22 mouse cellular contexts compared by ENCODE assay signal in the genomic region with DNA sequence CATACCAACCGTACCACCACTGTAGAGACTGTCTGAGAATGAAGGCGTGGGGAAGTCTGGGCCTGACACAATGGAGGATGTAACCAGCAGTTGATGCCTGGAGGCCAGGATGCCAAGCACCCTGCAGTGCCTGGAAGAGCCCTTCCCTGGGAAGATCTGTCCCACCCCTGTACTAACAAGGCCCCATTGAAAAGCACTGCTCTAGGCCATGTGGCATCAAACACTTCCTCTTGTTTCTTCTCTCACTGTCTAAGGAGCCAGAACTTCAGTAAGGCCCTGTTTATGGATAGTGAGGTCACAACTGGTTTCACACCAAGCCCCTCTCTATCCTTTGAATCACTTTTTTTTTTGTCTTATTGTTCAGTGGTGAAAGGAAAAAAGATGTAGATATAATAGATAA. TPM values are rescaled to one million over a fixed set of nuclear protein-coding genes. Genes with fewer than 3 reads are reported as not detected.
A peak's percentile ranks its signal among the peaks of the same experiment; 100 is the strongest.
DNase-seq lines count a peak whose midpoint lies in the region; ATAC-seq and TF ChIP-seq lines count a peak whose summit lies in the region.
"Had no signal": no experiment of that assay in that cellular context is flagged by ENCODE, and none has a peak within 500 bp of the region (broad histone marks: within the 10 kb centered on the region; RNA-seq: fewer than 3 reads in every experiment).

No protein-coding gene starts in this region.

- H3K27me3 ChIP-seq in hindbrain, embryonic 10.5 days (ENCODE audit: insufficient read depth, poor library complexity, severe bottlenecking): no peaks in the 10 kb centered on the region; the same call in 1 of the 2 replicates
- no peaks in the 10 kb centered on the region for H3K27me3 ChIP-seq in hindbrain, postnatal 0 days (ENCODE audit: insufficient read depth, low read length)
- H3K27me3 ChIP-seq in lung, embryonic 15.5 days: no peaks in the 10 kb centered on the region
- H3K27me3 ChIP-seq: forebrain, embryonic 13.5 days; heart, embryonic 13.5 days; hindbrain, embryonic 13.5 days had no signal

- peak overlapping the region; percentile 46; the same call in 1 of the 2 replicates for H3K27ac ChIP-seq in hindbrain, embryonic 10.5 days
- no peak overlapping the region for H3K27ac ChIP-seq in hindbrain, postnatal 0 days
- no peak overlapping the region for H3K27ac ChIP-seq in lung, embryonic 15.5 days
- H3K27ac ChIP-seq in layer of hippocampus, adult 2 months: no peak overlapping the region
- H3K27ac ChIP-seq: forebrain, embryonic 10.5 days; forebrain, embryonic 13.5 days; heart, embryonic 13.5 days; hindbrain, embryonic 13.5 days had no signal

- no peak for TF ChIP-seq CTCF in hindbrain, postnatal 0 days (IDR thresholded peaks at IDR 0.05; ENCODE audit: low read depth)
- no peak for TF ChIP-seq CTCF in layer of hippocampus, adult 2 months (conservative IDR thresholded peaks at IDR 0.05)

- H3K4me2 ChIP-seq in hindbrain, postnatal 0 days (ENCODE audit: low read depth, low read length): no peak overlapping the region
- H3K4me2 ChIP-seq in lung, embryonic 15.5 days: no peak overlapping the region
- H3K4me2 ChIP-seq: forebrain, embryonic 13.5 days; heart, embryonic 13.5 days; hindbrain, embryonic 13.5 days had no signal

- no peak overlapping the region for H3K4me3 ChIP-seq in hindbrain, embryonic 10.5 days
- H3K4me3 ChIP-seq in hindbrain, postnatal 0 days (ENCODE audit: low read length): no peak overlapping the region
- no peak overlapping the region for H3K4me3 ChIP-seq in lung, embryonic 15.5 days
- no peak overlapping the region for H3K4me3 ChIP-seq in layer of hippocampus, adult 2 months
- H3K4me3 ChIP-seq: forebrain, embryonic 10.5 days; forebrain, embryonic 13.5 days; heart, embryonic 13.5 days; hindbrain, embryonic 13.5 days had no signal

- H3K36me3 ChIP-seq in hindbrain, embryonic 10.5 days: no peaks in the 10 kb centered on the region
- H3K36me3 ChIP-seq in hindbrain, postnatal 0 days (ENCODE audit: insufficient read depth, low read length): no peaks in the 10 kb centered on the region
- no peaks in the 10 kb centered on the region for H3K36me3 ChIP-seq in lung, embryonic 15.5 days
- H3K36me3 ChIP-seq: forebrain, embryonic 10.5 days; heart, embryonic 13.5 days; hindbrain, embryonic 13.5 days had no signal

- H3K9me3 ChIP-seq in hindbrain, embryonic 10.5 days: no peaks in the 10 kb centered on the region
- no peaks in the 10 kb centered on the region for H3K9me3 ChIP-seq in hindbrain, postnatal 0 days (ENCODE audit: low read length)
- H3K9me3 ChIP-seq in lung, embryonic 15.5 days: no peaks in the 10 kb centered on the region
- H3K9me3 ChIP-seq: forebrain, embryonic 10.5 days; forebrain, embryonic 13.5 days; heart, embryonic 13.5 days; hindbrain, embryonic 13.5 days had no signal

- no peak overlapping the region for H3K9ac ChIP-seq in hindbrain, postnatal 0 days (replicated peaks; ENCODE audit: low read length)
- H3K9ac ChIP-seq in lung, embryonic 15.5 days: no peak overlapping the region
- H3K9ac ChIP-seq: forebrain, embryonic 13.5 days; heart, embryonic 13.5 days; hindbrain, embryonic 13.5 days had no signal

- no peak for DNase-seq in hindbrain, embryonic 10.5 days (ENCODE audit: low spot score)
- DNase-seq in hindbrain, postnatal 0 days (ENCODE audit: low spot score): no peak
- DNase-seq in lung, postnatal 4 days: no peak
- DNase-seq in ZHBTc4 (ENCODE audit: low read depth, low spot score): peak; percentile 13
- no peak for DNase-seq in layer of hippocampus, adult 2 months (ENCODE audit: low spot score in 2 of 2)
- DNase-seq: adrenal gland, postnatal 10 days; adrenal gland, postnatal 36 days; cerebellum, adult 18-20 months; cerebellum, adult 9-10 months; cerebellum, postnatal 14 days; gastrocnemius, postnatal 10 days; gastrocnemius, postnatal 36 days had no signal

- 72% methylated on average over 2 of the region's 2 CpGs for WGBS in hindbrain, embryonic 10.5 days
- WGBS in hindbrain, postnatal 0 days: 79% methylated on average over 2 of the region's 2 CpGs
- WGBS in lung, embryonic 15.5 days: 96% methylated on average over 2 of the region's 2 CpGs

- no peak for ATAC-seq in hindbrain, postnatal 0 days
- peak; percentile 39; the same call in 1 of the 2 replicates for ATAC-seq in lung, embryonic 15.5 days (ENCODE audit: borderline replicate concordance, extremely low read depth, low FRiP score, low TSS enrichment)
- ATAC-seq: CD4-positive, CD25-positive, alpha-beta regulatory T cell, adult 4 months; forebrain, embryonic 13.5 days; forebrain, embryonic 16.5 days; hindbrain, embryonic 16.5 days; inflammation-experienced regulatory T-cells, adult 6 months had no signal

- H3K4me1 ChIP-seq in hindbrain, embryonic 10.5 days (replicated peaks): peaks cover 5% of the 10 kb centered on the region; the same call in 1 of the 2 replicates
- no peaks in the 10 kb centered on the region for H3K4me1 ChIP-seq in hindbrain, postnatal 0 days (ENCODE audit: insufficient read depth, low read length)
- H3K4me1 ChIP-seq in lung, embryonic 15.5 days: peaks cover 12% of the 10 kb centered on the region
- H3K4me1 ChIP-seq: forebrain, embryonic 13.5 days; hindbrain, embryonic 13.5 days had no signal

RNA-seq across cellular contexts. Expression of gene Hmcn1, which starts 51.1 kb away (rescaled TPM):
- polyA plus RNA-seq in hindbrain, embryonic 10.5 days (2016; fragmentation: Nextera tagmentation; extraction: Ambion mirVana): 6.9 and 9.0 TPM in 2 replicates
- total RNA-seq in hindbrain, postnatal 0 days (2014; rRNA removed): 2.7 and 6.3 TPM in 2 replicates
- 0.80 and 1.2 TPM in 2 replicates for polyA plus RNA-seq in hindbrain, postnatal 0 days (2015; fragmentation: Nextera tagmentation; extraction: Ambion mirVana)
- 9.3 and 13.0 TPM in 2 replicates for polyA plus RNA-seq in lung, embryonic 15.5 days (2015; fragmentation: Nextera tagmentation; extraction: Ambion mirVana)
- total RNA-seq in layer of hippocampus, adult 2 months (2021): 1 to 10 TPM; 1.6 to 2.0 TPM
- total RNA-seq: granulocyte monocyte progenitor cell, adult 5-6 weeks had no signal
- polyA plus RNA-seq: CD4-positive, CD25-positive, alpha-beta regulatory T cell, adult 4 months had no signal
